Mouse (Mus musculus): ENCODE results near the gene Zp3r.
"Not testable (repeated sequence)": the region's sequence is repeated elsewhere in the genome, so short reads cannot be mapped to it uniquely, and the experiment has no call there.

Gene Zp3r

GRCm38 (mm10) chr1:130629521-130629920, at the start of gene Zp3r:
Gene Zp3r (minus strand): TSS chr1:130629621.
- no peak for DNase-seq (ENCODE audit: low spot score in 2 of 2)

- DNase-seq (ENCODE audit: low spot score in 2 of 2): no peak
These were observed 49.1 kb upstream of the Zp3r start for GRCm38 (mm10) chr1:130678551-130678950.

- DNase-seq (ENCODE audit: low spot score in 2 of 2): not testable (repeated sequence)
These were observed 34.2 kb upstream of the Zp3r start for GRCm38 (mm10) chr1:130663576-130663975.

- no peak for DNase-seq (ENCODE audit: low spot score in 2 of 2)
These were observed 32.0 kb upstream of the Zp3r start, which contains the start of gene C4bp for GRCm38 (mm10) chr1:130661454-130661853. Gene C4bp (minus strand): TSS chr1:130661632.

GRCm38 (mm10) chr1:130659641-130660040, 30.2 kb upstream of the Zp3r start:
- DNase-seq (ENCODE audit: low spot score in 2 of 2): not testable (repeated sequence)

GRCm38 (mm10) chr1:130644103-130644502, 14.7 kb upstream of the Zp3r start:
- no peak for DNase-seq (ENCODE audit: low spot score in 2 of 2)

GRCm38 (mm10) chr1:130640967-130641366, 11.5 kb upstream of the Zp3r start:
- DNase-seq (ENCODE audit: low spot score in 2 of 2): no peak

GRCm38 (mm10) chr1:130633761-130634410, 4.5 kb upstream of the Zp3r start:
- DNase-seq (ENCODE audit: low spot score in 2 of 2): peak; percentile 15 to 67

- DNase-seq (ENCODE audit: low spot score in 2 of 2): no peak
These were observed 3.9 kb upstream of the Zp3r start for GRCm38 (mm10) chr1:130633316-130633715.

- DNase-seq (ENCODE audit: low spot score in 2 of 2): no peak
These were observed 33.1 kb downstream of the Zp3r start for GRCm38 (mm10) chr1:130596291-130596690.

GRCm38 (mm10) chr1:130588659-130589058, 40.8 kb downstream of the Zp3r start:
- no peak for DNase-seq (ENCODE audit: low spot score in 2 of 2)

- no peak for DNase-seq (ENCODE audit: low spot score in 2 of 2)
These were observed 53.0 kb downstream of the Zp3r start for GRCm38 (mm10) chr1:130576389-130576788.

GRCm38 (mm10) chr1:130575962-130576361, 53.5 kb downstream of the Zp3r start:
- peak in 1 of 2 experiments; percentile 27 for DNase-seq (ENCODE audit: low spot score in 2 of 2)

GRCm38 (mm10) chr1:130551407-130552249, 77.8 kb downstream of the Zp3r start:
- no peak for DNase-seq (ENCODE audit: low spot score in 2 of 2)

- DNase-seq (ENCODE audit: low spot score in 2 of 2): no peak
These were observed 78.9 kb downstream of the Zp3r start for GRCm38 (mm10) chr1:130550242-130551167.

- DNase-seq (ENCODE audit: low spot score in 2 of 2): no peak
These were observed 79.7 kb downstream of the Zp3r start for GRCm38 (mm10) chr1:130549698-130550097.

GRCm38 (mm10) chr1:130549160-130549559, 80.3 kb downstream of the Zp3r start:
- no peak for DNase-seq (ENCODE audit: low spot score in 2 of 2)

GRCm38 (mm10) chr1:130547674-130548429, 81.6 kb downstream of the Zp3r start:
- peak in 1 of 2 experiments; percentile 29 for DNase-seq (ENCODE audit: low spot score in 2 of 2)

Measured in frontal cortex, postnatal 10 days (tissue).